Comparison of ENCODE assay signal across 29 mouse cellular contexts in the genomic region with DNA sequence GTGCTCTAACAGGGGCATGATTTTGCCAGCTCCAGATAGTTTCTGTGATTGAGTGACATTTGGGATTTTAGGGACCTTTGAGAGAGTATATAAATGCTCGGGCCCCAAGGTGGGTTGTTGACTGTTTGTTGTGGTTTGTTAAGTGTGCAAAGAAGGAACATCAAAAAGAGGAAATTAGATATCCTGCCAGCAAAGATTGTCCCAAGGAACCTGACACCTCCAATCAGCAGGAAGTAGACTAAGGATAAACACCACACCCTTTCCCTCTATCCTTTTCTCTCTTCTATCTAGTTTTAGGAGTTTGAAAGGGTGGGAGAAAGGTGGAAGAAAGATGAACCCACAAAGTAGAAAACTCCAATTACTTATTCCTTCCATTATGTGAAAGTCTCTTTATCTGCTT.
"Had no signal": no experiment of that assay in that cellular context is flagged by ENCODE, and none has a peak within 500 bp of the region (broad histone marks: within the 10 kb centered on the region; RNA-seq: fewer than 3 reads in every experiment).

No protein-coding gene starts in this region.

- H3K36me3 ChIP-seq: embryonic facial prominence, embryonic 10.5 days; embryonic facial prominence, embryonic 12.5 days; embryonic facial prominence, embryonic 13.5 days; embryonic facial prominence, embryonic 15.5 days; forebrain, embryonic 10.5 days; forebrain, embryonic 12.5 days; forebrain, embryonic 15.5 days; heart, embryonic 10.5 days had no signal

- H3K4me3 ChIP-seq: embryonic facial prominence, embryonic 10.5 days; embryonic facial prominence, embryonic 12.5 days; embryonic facial prominence, embryonic 13.5 days; embryonic facial prominence, embryonic 15.5 days; erythroblast, embryonic 14.5 days; forebrain, embryonic 10.5 days; forebrain, embryonic 12.5 days; forebrain, embryonic 13.5 days; forebrain, embryonic 15.5 days; gastrocnemius, adult 2 months; heart, adult 2 months; heart, embryonic 10.5 days had no signal

- H3K27me3 ChIP-seq: embryonic facial prominence, embryonic 12.5 days; embryonic facial prominence, embryonic 13.5 days; embryonic facial prominence, embryonic 15.5 days; forebrain, embryonic 12.5 days; forebrain, embryonic 13.5 days; forebrain, embryonic 15.5 days had no signal

- DNase-seq: cerebellum, adult 9-10 months; cerebellum, adult 9-11 months; cerebellum, postnatal 10 days; cerebellum, postnatal 14 days; cerebellum, postnatal 25 days; cerebellum, postnatal 36 days; embryo, embryonic 11 days; forebrain, postnatal 0 days; gastrocnemius, adult 2 months; gastrocnemius, postnatal 10 days; gastrocnemius, postnatal 14 days; gastrocnemius, postnatal 25 days; gastrocnemius, postnatal 36 days; heart, adult 11 months; heart, adult 18-20 months; heart, adult 2 months had no signal

- H3K9ac ChIP-seq: embryonic facial prominence, embryonic 12.5 days; embryonic facial prominence, embryonic 13.5 days; embryonic facial prominence, embryonic 15.5 days; forebrain, embryonic 12.5 days; forebrain, embryonic 13.5 days; forebrain, embryonic 15.5 days; forebrain, postnatal 0 days had no signal

- H3K4me2 ChIP-seq: embryonic facial prominence, embryonic 12.5 days; embryonic facial prominence, embryonic 13.5 days; embryonic facial prominence, embryonic 15.5 days; forebrain, embryonic 12.5 days; forebrain, embryonic 13.5 days; forebrain, embryonic 15.5 days; heart, embryonic 11.5 days had no signal

- H3K4me1 ChIP-seq: embryonic facial prominence, embryonic 10.5 days; embryonic facial prominence, embryonic 12.5 days; embryonic facial prominence, embryonic 13.5 days; embryonic facial prominence, embryonic 15.5 days; forebrain, embryonic 12.5 days; forebrain, embryonic 13.5 days; forebrain, embryonic 15.5 days; heart, embryonic 10.5 days had no signal

- H3K27ac ChIP-seq: embryonic facial prominence, embryonic 10.5 days; embryonic facial prominence, embryonic 12.5 days; embryonic facial prominence, embryonic 13.5 days; embryonic facial prominence, embryonic 15.5 days; forebrain, embryonic 10.5 days; forebrain, embryonic 12.5 days; forebrain, embryonic 13.5 days; forebrain, embryonic 15.5 days; gastrocnemius, adult 2 months; heart, adult 2 months; heart, embryonic 10.5 days had no signal

- H3K9me3 ChIP-seq: embryonic facial prominence, embryonic 10.5 days; embryonic facial prominence, embryonic 12.5 days; embryonic facial prominence, embryonic 13.5 days; embryonic facial prominence, embryonic 15.5 days; forebrain, embryonic 10.5 days; forebrain, embryonic 12.5 days; forebrain, embryonic 13.5 days; forebrain, embryonic 15.5 days; heart, embryonic 10.5 days had no signal

- ATAC-seq: forebrain, embryonic 13.5 days; forebrain, embryonic 14.5 days; forebrain, embryonic 15.5 days; forebrain, embryonic 16.5 days; forebrain, postnatal 0 days had no signal
